Mouse (Mus musculus): ENCODE measurements around the gene Gm21974. TPM values are rescaled to one million over a fixed set of nuclear protein-coding genes. Genes with fewer than 3 reads are reported as not detected.

Gm21974 gene
- polyA plus RNA-seq, 1 experiment: not detected

DNA sequence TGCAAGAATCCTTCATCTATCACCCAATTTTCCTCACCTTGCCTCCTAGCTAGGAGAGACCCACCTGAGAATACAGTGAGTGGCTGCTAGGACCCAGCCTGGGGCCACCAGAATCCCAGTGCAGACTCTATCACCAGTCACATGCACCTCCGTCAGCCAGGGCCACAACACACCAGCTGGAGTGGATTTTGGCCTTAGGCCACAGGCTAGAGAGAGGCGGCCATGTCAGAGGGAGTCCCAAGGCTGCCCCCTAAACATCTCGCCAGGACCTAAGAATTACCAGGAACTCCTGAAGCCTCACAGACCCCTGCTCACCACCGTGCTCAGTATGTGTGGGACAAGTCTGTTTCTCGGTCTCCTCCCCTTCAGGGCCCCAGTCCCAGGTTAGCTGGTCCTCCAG lies 38.8 kb upstream of the Gm21974 start:
- H3K9ac ChIP-seq (ENCODE audit: low read depth, poor library complexity, severe bottlenecking): peak overlapping the region; percentile 69

DNA sequence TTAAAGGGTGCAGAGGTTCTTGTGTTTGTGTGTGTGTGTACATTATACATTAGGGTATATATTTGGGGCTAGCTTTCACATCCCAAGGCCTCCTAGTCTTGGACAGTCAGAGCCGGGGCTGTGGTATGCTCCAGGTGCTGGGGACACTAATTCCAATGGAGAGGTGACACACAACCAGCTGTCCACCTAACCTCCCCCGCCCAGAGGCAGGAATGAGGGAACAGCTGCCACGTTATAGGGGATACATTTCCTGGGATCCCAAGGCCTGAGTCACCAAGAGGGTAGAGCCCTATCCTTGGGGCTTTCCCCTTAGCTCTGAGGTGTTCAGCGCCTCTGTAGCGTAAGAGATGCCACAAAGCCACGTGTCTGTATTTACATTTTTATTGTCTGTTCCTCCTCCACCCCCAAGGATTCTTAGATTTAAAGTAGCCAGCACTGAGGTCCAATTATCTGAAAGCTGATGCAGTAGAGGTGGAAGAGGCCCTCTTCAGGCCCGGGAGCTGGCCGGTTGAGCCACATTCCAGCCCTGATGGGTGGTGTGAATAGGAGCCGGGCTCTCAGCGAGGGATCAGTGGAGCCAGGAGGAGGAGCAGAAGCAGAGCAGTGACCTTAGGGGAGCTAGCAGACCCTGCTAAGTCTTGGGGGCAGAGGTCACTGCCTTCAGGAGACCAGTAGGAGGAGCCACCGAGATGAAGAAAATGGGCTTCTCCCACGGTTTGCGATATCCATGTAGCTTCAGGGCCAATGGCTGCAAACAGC lies 37.2 kb upstream of the Gm21974 start:
- H3K4me3 ChIP-seq (ENCODE audit: low read depth, low read length): peak overlapping the region; percentile 22
- H3K9me3 ChIP-seq (replicated peaks; ENCODE audit: control insufficient read depth, insufficient read depth, low read length, poor library complexity, severe bottlenecking): no peaks in the 10 kb centered on the region
- H3K36me3 ChIP-seq (ENCODE audit: control insufficient read depth, insufficient read depth, low read length, poor library complexity, severe bottlenecking): no peaks in the 10 kb centered on the region
- peaks cover 6% of the 10 kb centered on the region for H3K4me1 ChIP-seq (ENCODE audit: control insufficient read depth, insufficient read depth, low read length)
- peak overlapping the region; percentile 99 for H3K27ac ChIP-seq (ENCODE audit: insufficient read depth, low read length)
- peak overlapping the region; percentile 69 for H3K9ac ChIP-seq (ENCODE audit: low read depth, poor library complexity, severe bottlenecking)
- H3K27me3 ChIP-seq (ENCODE audit: control insufficient read depth, insufficient read depth, low read length, poor library complexity, severe bottlenecking): no peaks in the 10 kb centered on the region
- peak; percentile 9 for TF ChIP-seq POLR2A (IDR thresholded peaks at IDR 0.05; ENCODE audit: insufficient read depth, low read length)
- TF ChIP-seq CTCF (IDR thresholded peaks at IDR 0.05; ENCODE audit: low read depth, low read length): peak; percentile 56
- TF ChIP-seq EP300 (IDR thresholded peaks at IDR 0.05; ENCODE audit: insufficient read depth, low read depth, low read length): peak; percentile 84

More for the DNA sequence above, 38.8 kb upstream of the Gm21974 start:
- peaks cover 6% of the 10 kb centered on the region for H3K4me1 ChIP-seq (ENCODE audit: control insufficient read depth, insufficient read depth, low read length)
- H3K27me3 ChIP-seq (ENCODE audit: control insufficient read depth, insufficient read depth, low read length, poor library complexity, severe bottlenecking): no peaks in the 10 kb centered on the region
- no peaks in the 10 kb centered on the region for H3K9me3 ChIP-seq (replicated peaks; ENCODE audit: control insufficient read depth, insufficient read depth, low read length, poor library complexity, severe bottlenecking)
- peak overlapping the region; percentile 99 for H3K27ac ChIP-seq (ENCODE audit: insufficient read depth, low read length)
- H3K36me3 ChIP-seq (ENCODE audit: control insufficient read depth, insufficient read depth, low read length, poor library complexity, severe bottlenecking): no peaks in the 10 kb centered on the region
- peak overlapping the region; percentile 65 for H3K4me3 ChIP-seq (ENCODE audit: low read depth, low read length)
- no peak for TF ChIP-seq POLR2A (IDR thresholded peaks at IDR 0.05; ENCODE audit: insufficient read depth, low read length)
- TF ChIP-seq CTCF (IDR thresholded peaks at IDR 0.05; ENCODE audit: low read depth, low read length): no peak
- TF ChIP-seq EP300 (IDR thresholded peaks at IDR 0.05; ENCODE audit: insufficient read depth, low read depth, low read length): no peak

GRCm38 (mm10) chr7:127931351-127932135 lies 36.3 kb upstream of the Gm21974 start:
- Histone ChIP-seq H3K27ac (ENCODE audit: insufficient read depth, low read length) (peak overlapping the region; percentile 99), H3K36me3 (ENCODE audit: control insufficient read depth, insufficient read depth, low read length, poor library complexity, severe bottlenecking) (no peaks in the 10 kb centered on the region), H3K4me1 (ENCODE audit: control insufficient read depth, insufficient read depth, low read length) (peaks cover 7% of the 10 kb centered on the region), H3K9me3 (replicated peaks; ENCODE audit: control insufficient read depth, insufficient read depth, low read length, poor library complexity, severe bottlenecking) (no peaks in the 10 kb centered on the region), H3K27me3 (ENCODE audit: control insufficient read depth, insufficient read depth, low read length, poor library complexity, severe bottlenecking) (no peaks in the 10 kb centered on the region), H3K4me3 (ENCODE audit: low read depth, low read length) (peak overlapping the region; percentile 4), H3K9ac (ENCODE audit: low read depth, poor library complexity, severe bottlenecking) (peak overlapping the region; percentile 46)
- TF ChIP-seq EP300 (IDR thresholded peaks at IDR 0.05; ENCODE audit: insufficient read depth, low read depth, low read length) (peak; percentile 84), CTCF (IDR thresholded peaks at IDR 0.05; ENCODE audit: low read depth, low read length) (no peak)

DNA sequence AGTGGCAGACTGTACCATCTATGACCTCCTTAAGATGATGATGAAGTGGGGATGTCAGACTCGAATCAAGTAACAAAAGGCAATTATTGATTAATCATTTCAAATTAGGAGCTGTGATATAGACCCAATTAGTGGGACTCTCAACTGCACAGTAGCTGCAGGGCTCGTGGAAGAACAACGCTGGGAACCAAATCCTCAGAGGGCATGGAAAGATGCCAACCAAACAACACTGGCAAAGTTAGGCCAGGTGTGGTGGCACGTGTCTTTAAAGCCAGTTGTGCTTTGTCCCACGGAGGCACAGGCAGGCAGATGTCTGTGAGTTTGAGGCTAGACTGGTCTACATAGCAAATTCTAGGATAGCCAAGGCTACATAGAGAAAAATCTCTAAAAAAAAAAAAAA lies 35.4 kb upstream of the Gm21974 start:
- no peak overlapping the region for H3K9ac ChIP-seq (ENCODE audit: low read depth, poor library complexity, severe bottlenecking)
- H3K4me1 ChIP-seq (ENCODE audit: control insufficient read depth, insufficient read depth, low read length): peaks cover 7% of the 10 kb centered on the region
- H3K27ac ChIP-seq (ENCODE audit: insufficient read depth, low read length): peak overlapping the region; percentile 7; the same call in 1 of the 2 replicates
- no peaks in the 10 kb centered on the region for H3K9me3 ChIP-seq (replicated peaks; ENCODE audit: control insufficient read depth, insufficient read depth, low read length, poor library complexity, severe bottlenecking)
- peaks cover 6% of the 10 kb centered on the region for H3K36me3 ChIP-seq (ENCODE audit: control insufficient read depth, insufficient read depth, low read length, poor library complexity, severe bottlenecking)
- H3K4me3 ChIP-seq (ENCODE audit: low read depth, low read length): no peak overlapping the region; the same call in 1 of the 2 replicates
- no peaks in the 10 kb centered on the region for H3K27me3 ChIP-seq (ENCODE audit: control insufficient read depth, insufficient read depth, low read length, poor library complexity, severe bottlenecking)
- no peak for TF ChIP-seq EP300 (IDR thresholded peaks at IDR 0.05; ENCODE audit: insufficient read depth, low read depth, low read length)

DNA sequence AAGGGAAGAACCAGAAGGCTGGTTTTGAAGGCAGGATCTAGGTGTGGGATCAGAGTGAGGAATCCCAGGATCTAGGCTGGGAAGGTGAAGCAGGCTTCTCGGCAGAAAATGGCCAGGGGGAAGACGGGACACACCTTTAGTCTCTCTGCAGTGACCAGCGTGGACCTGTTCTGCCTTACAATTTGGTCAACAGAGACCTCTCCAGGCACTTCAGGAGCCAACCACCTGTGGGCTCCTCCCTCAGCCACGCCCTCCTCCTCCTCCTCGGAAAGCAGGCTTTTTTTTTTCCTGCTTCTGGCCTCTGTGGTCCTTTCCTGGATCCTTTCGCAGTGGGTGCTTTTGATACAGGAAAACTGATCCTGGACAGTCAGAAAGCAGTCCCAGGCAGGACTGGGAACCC lies 34.7 kb upstream of the Gm21974 start, which contains the start of gene Prss8:
TSS of gene Prss8 (minus strand) at position 182 of the 400 bp plus-strand sequence.
- H3K36me3 ChIP-seq (ENCODE audit: control insufficient read depth, insufficient read depth, low read length, poor library complexity, severe bottlenecking): peaks cover 7% of the 10 kb centered on the region
- peaks cover 7% of the 10 kb centered on the region for H3K4me1 ChIP-seq (ENCODE audit: control insufficient read depth, insufficient read depth, low read length)
- TF ChIP-seq EP300 (IDR thresholded peaks at IDR 0.05; ENCODE audit: insufficient read depth, low read depth, low read length) (peak; percentile 43; the same call in 1 of the 2 replicates), POLR2A (IDR thresholded peaks at IDR 0.05; ENCODE audit: insufficient read depth, low read length) (peak; percentile 64), CTCF (IDR thresholded peaks at IDR 0.05; ENCODE audit: low read depth, low read length) (no peak)
- peak within 1 kb of the TSS; percentile 64 for H3K9ac ChIP-seq (ENCODE audit: low read depth, poor library complexity, severe bottlenecking)
- H3K27ac ChIP-seq (ENCODE audit: insufficient read depth, low read length): peak within 1 kb of the TSS; percentile 28; the same call in 1 of the 2 replicates
- no peaks in the 10 kb centered on the region for H3K9me3 ChIP-seq (replicated peaks; ENCODE audit: control insufficient read depth, insufficient read depth, low read length, poor library complexity, severe bottlenecking)
- H3K27me3 ChIP-seq (ENCODE audit: control insufficient read depth, insufficient read depth, low read length, poor library complexity, severe bottlenecking): no peaks in the 10 kb centered on the region
- H3K4me3 ChIP-seq (ENCODE audit: low read depth, low read length): peak within 1 kb of the TSS; percentile 82
